Mouse (Mus musculus): ENCODE results near the gene Cables2.
"Not testable (repeated sequence)": the region's sequence is repeated elsewhere in the genome, so short reads cannot be mapped to it uniquely, and the experiment has no call there.

Gene Cables2

DNA sequence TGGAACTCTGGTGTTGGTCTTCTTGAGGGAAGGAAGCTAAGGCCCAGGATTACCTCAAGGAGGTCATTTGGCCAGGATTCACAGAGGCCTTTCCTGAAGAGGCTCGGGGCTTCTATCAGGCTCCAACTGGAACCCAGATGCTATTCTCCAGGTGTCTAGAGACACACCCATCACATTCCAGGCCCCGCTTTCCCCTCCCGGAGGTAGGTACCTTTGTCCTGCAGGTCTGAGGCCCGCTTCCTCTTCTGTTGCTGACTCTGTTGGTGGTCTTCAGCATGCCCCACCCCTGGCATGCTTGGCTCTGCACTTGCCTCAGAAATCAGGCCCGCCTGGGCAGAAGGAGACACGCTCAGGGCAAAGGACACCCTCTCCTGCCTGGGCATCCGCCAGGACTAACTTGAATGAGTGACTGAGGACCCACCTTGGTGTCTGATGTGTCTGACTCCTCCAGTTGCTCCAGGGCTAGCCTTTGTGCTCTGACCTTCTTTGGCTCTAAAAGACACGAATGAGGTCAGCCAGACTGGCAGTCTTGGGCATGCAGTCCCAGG is 4.6 kb upstream of the Cables2 start:
- DNase-seq (ENCODE audit: low spot score) = no peak

- no peak for DNase-seq (ENCODE audit: low spot score)
Measured at GRCm38 (mm10) chr2:180276851-180277259, 3.6 kb upstream of the Cables2 start.

GRCm38 (mm10) chr2:180276385-180276784 is 3.1 kb upstream of the Cables2 start:
- DNase-seq (ENCODE audit: low spot score) = no peak

- DNase-seq (ENCODE audit: low spot score) = peak; percentile 74
Measured at GRCm38 (mm10) chr2:180275836-180276235, 2.5 kb upstream of the Cables2 start.

DNA sequence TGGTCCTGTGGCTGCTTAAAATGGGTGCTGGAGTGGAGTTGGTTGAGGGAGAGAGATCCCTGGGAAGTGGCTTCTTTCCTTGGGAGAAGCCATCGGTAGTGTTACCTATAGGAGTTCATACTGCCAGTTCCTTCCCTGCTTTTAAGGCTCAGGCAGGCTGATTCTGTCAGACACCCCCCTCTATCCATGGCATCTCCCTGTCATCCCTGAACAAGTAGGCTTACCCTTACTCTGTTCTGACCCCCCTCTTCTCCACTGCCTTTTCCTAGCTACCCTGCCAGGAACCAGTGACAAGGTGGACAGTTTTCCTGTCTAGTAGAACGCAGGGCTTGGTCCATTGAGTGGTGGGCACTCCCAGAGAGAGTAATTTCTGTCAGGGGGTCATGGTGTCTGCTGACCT is 1.2 kb upstream of the Cables2 start:
- DNase-seq (ENCODE audit: low spot score) = no peak

- DNase-seq (ENCODE audit: low spot score) = no peak
Measured at GRCm38 (mm10) chr2:180272884-180273321, 393 bp downstream of the Cables2 start.

DNA sequence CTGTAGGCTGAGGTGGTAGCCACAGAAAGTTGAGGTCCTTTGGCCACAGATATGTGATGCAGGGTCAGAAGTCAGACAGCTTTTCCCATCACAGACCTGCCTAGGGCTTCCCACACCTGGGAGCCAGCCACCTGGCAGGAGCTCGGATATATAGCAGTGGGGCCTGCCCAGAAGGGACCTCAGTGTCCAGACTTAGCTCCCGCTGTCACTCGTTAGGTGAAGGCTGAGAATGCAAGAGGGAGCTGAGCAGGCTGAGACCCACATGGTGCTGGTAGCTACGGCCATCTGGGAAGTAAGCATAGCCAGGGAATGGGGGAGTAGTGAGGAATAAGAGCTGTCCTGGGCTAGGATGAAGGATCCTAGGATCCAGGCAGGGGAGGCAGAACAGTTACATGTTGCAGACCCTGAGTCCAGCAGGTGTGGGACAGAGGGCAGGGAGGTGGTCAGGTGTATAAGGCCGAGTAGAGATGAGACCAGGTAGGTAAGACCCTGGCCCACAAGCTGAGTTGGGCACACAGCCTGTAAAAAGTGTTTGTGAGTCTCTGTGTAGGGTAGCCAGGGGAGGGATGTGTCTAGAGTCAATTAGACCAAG is 1.4 kb downstream of the Cables2 start:
- no peak for DNase-seq (ENCODE audit: low spot score)

- DNase-seq (ENCODE audit: low spot score) = no peak
Measured at GRCm38 (mm10) chr2:180270537-180271255, 2.6 kb downstream of the Cables2 start.

DNA sequence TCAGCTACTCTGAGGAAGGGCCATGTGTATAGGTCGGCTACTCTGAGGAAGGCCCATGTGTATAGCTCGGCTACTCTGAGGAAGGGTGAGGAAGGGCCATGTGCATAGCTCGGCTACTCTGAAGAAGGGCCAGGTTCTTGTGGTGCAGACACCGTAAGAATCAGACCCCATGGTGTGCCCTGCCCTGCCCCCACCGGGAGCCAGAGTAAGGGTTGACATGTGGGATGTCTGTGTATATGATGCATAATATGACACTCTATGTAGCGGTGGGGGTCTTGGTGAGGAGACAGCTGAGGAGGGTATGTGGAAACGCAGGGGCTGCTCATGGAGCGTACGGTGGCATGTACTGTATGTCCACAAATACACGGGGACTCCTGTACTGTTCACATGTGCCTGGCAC is 4.0 kb downstream of the Cables2 start:
- no peak for DNase-seq (ENCODE audit: low spot score)

DNA sequence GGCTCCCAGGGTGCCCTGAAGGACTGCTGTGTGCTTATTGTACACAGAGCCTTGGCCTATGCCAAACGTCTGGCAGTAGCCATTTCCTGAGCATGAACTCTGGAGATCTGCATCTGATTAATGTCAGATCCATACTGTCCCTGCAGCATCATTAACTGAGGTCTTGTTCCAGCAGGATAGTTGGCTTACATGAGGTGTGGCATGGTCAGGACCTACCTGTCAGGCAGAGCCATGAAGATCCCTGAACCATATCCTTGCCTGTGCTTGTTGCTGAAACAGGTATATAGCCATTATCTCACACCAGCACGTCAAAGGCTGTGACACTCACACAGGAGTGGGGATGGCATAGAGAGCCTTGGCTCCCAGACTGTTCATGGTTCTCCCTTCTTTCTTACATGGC is 5.3 kb downstream of the Cables2 start:
- DNase-seq (ENCODE audit: low spot score) = no peak

GRCm38 (mm10) chr2:180262891-180263290 is 10.4 kb downstream of the Cables2 start:
- no peak for DNase-seq (ENCODE audit: low spot score)

DNA sequence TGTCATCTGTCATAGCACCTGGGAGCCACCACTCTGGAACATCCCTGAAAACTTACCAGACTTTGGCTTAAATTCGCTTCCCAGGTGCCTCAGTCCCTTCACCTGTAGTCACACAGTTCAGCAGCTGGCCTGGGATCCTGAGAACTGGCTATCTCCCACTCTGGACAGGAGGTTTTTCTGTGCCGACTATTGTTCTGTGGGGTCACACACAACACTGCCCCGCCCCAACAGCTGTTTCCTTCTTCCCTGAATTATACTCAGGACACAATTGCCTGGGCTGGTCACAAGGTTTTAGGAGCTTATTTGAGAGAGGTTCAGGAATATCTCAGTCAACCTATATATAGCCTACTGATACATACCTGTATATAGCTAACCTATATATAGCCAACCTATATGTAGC is 10.9 kb downstream of the Cables2 start:
- DNase-seq (ENCODE audit: low spot score) = no peak

GRCm38 (mm10) chr2:180261901-180262300 is 11.4 kb downstream of the Cables2 start:
- DNase-seq (ENCODE audit: low spot score) = no peak

GRCm38 (mm10) chr2:180260610-180261480 is 12.5 kb downstream of the Cables2 start:
- DNase-seq (ENCODE audit: low spot score) = no peak

DNA sequence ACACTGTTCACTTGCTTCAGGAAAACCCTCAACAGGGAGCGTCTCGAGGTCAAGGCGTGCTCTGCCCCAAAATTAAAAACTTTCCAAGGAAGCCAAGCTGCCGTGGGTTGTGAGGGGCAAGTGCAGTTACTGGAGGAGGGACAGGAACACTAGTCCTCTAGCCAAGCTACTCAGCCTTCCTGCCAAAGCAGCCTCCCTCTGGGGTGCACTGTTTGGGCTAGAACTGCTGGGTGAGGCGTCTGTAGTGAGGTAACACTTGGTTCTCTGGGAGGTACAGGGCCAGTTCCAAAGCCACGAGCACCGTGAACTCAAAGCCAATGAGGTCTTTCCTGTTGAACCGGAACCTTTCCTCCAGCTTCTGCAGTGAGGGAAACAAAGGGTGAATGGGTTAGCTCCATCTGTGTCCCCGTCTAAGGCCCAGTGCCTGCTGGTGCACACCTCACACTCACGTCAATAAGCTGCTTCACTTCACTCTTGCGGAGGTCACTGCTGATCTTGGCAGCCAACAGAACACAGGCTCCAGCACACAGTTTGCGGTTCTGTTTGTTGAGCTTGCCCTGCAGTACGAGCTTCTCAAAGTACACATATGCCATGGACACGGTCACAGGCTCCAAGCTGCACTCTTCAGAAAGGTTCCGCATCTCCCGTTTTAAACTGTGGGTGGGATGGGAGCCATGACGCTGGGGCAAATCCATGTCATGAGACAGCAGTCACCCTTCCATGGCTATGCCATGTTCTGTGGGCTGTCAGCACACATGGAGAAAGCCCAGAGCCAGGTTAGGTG is 13.3 kb downstream of the Cables2 start:
- DNase-seq (ENCODE audit: low spot score) = not testable (repeated sequence)

- not testable (repeated sequence) for DNase-seq (ENCODE audit: low spot score)
Measured at GRCm38 (mm10) chr2:180258951-180259484, 14.3 kb downstream of the Cables2 start.

GRCm38 (mm10) chr2:180257963-180258865 is 15.1 kb downstream of the Cables2 start:
- no peak for DNase-seq (ENCODE audit: low spot score)

DNA sequence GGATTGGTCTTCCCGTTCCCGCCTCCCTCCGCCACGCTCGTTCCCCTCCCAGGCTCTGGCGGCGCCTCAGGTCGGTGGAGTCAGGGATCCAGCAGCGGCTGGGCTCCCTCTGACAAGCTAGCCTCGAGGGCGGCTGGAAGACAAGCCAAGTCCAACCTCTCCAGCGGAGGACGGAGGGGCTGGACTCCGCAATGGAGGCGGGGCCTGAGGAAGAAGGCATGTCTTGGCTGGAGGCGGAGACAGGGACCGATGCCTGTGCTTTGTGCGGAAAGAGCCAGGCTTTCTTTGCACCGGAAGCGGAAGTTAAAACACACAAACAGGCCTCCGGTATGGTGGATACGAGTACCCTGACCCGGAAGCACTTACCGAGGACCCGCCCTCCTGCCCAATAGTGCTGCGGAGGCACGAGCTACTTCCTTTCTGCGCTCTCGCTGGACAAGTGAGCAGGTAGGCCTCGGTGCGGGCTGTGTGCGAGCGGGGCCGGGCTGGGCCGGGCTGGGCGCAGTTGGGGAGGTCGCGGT is 16.2 kb downstream of the Cables2 start, which contains the start of gene Rps21:
Gene Rps21 (plus strand): TSS at position 377 of the 521 bp plus-strand sequence.
- DNase-seq (ENCODE audit: low spot score) = peak; percentile 98

DNA sequence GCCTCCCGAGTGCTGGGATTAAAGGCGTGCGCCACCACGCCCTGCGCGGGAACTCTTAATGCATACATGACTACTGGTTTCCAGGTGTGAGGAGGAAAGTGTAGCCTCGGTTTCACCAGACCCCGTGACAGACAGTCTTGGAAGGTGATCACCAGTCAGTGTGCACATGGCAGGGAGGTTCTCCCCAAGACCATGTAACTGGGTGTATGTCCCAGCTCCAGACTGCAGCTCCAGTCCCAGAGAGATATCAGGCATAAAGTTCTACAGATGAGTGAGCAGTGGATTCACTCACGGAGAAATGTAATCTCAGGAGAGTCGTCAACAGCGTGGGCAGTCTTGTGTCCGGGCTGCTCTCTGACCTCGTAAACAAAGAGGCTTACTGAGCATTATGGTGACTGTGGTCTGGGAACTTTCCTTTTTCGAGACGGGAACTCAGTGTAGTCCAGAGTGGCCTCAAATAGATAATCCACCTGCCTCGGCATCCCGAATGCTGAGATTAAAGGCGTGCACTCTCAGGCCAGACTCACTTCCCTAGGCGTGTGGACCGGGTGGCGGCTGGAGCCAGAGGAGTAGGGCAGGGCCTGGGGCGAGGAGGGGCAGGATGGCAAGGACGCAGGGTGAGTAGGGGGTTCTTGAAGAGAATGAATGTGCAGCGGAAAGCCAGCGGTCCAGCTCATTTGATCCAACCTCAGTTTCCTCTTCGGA is 16.8 kb downstream of the Cables2 start:
- DNase-seq (ENCODE audit: low spot score) = no peak

All from layer of hippocampus, adult 11-12 months (tissue).